Mouse (Mus musculus): ENCODE measurements at regions not wholly inside any gene's neighbourhood (a gene's known extent, or its start where the extent isn't known, plus 50 kb on each side); places are given as distances from the start of the nearest gene placed in this dataset.

- TF ChIP-seq CTCF (IDR thresholded peaks at IDR 0.05; ENCODE audit: borderline replicate concordance, control insufficient read depth, extremely low read depth, insufficient read depth, low read length, poor library complexity) (no peak), POLR2A (IDR thresholded peaks at IDR 0.05; ENCODE audit: control insufficient read depth, extremely low read depth, insufficient read depth, low read length, poor library complexity) (no peak)
These were observed 187.3 kb downstream of the Tmem132e start for GRCm38 (mm10) chr11:82576019-82576418.

Measured in thymus, adult 2 months (tissue).